11 mouse cellular contexts compared by ENCODE assay signal in the genomic region with DNA sequence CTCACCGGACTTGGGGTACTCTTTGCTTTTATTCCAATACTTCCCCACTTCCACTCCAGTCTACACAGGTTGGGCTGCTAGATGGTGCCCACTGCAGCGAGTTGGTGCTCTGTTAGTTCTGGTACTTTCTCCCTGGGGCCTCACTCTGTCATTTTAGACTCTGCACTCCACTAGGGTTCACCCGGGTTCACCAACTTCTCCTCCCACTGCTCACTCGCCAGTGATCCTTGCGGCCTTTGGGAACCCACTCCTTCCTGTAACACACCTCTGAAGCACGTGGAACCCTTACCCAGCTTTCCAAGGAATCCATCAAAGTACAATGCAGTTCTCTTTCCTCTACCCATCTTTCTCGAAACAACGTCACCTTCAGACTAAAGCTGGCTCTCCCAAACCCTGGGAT.
"Had no signal": no experiment of that assay in that cellular context is flagged by ENCODE, and none has a peak within 500 bp of the region (broad histone marks: within the 10 kb centered on the region; RNA-seq: fewer than 3 reads in every experiment).

No protein-coding gene starts in this region.

- ATAC-seq: hindbrain, postnatal 0 days; midbrain, embryonic 13.5 days had no signal

- DNase-seq: liver; lung, adult 18-20 months; lung, postnatal 36 days; spleen, adult 18-20 months; thymus, adult 18-20 months; thymus, postnatal 14 days had no signal

- H3K9ac ChIP-seq: liver, embryonic 14.5 days; midbrain, embryonic 13.5 days; neural tube, embryonic 12.5 days had no signal

- H3K4me3 ChIP-seq: left cerebral cortex, adult 2 months; midbrain, embryonic 13.5 days; neural tube, embryonic 12.5 days had no signal

- H3K36me3 ChIP-seq: midbrain, embryonic 13.5 days; neural tube, embryonic 12.5 days had no signal

- H3K27me3 ChIP-seq: neural tube, embryonic 12.5 days had no signal

- H3K27ac ChIP-seq: hindbrain, postnatal 0 days; left cerebral cortex, adult 2 months; liver, embryonic 14.5 days; neural tube, embryonic 12.5 days had no signal

- H3K9me3 ChIP-seq: midbrain, embryonic 13.5 days; neural tube, embryonic 12.5 days had no signal

- H3K4me2 ChIP-seq: midbrain, embryonic 13.5 days; neural tube, embryonic 12.5 days had no signal
